Mouse (Mus musculus) kidney, adult 18-20 months (tissue): ENCODE results near the gene Nfatc3.

ENCODE experiments used
- DNase-seq: peaks from one replicate; pipeline ENCODE4 v3.0.0; 2021

Gene Nfatc3

DNA sequence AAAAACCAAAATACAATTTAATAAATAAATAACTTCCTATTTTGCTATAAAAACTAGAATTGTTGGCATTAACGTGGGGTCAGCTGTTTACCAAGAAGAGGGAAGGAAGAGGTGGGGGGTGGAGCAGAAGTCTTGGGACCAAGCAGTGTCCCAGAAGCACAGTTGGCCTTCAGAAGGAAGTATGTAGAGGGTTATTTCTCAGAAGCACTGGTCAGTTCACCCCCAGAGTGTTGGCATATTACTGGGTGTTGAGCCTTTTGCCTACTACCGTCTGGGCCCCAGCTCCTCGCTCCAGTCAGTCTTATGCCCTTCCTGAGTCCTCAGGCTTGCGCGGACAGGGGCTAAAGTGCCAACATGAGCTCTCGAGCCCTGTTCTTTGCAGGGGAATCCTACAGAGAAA, 90.4 kb downstream of the Nfatc3 start:
- no peak for DNase-seq

DNA sequence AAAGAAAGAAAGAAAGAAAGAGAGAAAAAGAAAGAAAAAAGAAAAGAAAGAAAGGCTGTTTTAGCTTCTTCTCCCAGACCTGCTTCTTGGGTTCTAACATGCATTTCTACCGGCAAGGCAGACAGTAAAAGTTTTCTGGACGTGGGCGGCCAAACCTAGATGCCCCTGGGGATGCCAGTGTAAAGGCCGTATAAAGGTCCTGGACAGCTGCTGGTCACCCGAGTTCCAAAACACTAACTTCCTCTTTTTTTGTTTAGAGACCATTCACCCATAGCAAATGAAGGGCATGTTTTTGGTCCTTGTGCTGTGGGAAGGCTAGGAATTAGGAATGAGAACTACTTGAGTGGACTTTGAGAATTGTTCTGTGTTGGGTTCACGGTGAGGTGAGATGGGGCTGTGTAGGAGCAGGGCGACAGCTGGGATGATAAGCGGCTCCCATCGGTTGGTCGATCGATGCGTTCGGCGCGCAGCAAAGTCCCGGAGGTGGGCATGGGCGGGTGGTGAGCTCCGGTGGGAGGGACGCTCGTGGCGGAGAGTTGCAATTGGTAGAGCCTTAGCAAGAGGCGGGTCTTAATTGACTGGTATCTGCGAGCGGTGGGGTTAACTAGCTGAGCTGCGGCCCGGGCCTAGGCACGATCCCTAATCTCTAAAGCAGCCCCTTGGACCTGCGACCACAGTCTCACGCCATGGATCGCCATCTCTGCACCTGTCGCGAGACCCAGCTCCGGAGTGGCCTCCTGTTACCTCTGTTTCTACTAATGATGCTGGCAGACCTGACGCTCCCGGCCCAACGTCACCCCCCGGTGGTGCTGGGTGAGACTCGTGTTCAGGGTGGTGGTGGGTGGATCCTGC, 91.4 kb downstream of the Nfatc3 start, which contains the start of gene Pla2g15:
Gene Pla2g15, plus strand, starts transcription at position 599 of the 852 bp plus-strand sequence.
- DNase-seq, result peak; percentile 91

DNA sequence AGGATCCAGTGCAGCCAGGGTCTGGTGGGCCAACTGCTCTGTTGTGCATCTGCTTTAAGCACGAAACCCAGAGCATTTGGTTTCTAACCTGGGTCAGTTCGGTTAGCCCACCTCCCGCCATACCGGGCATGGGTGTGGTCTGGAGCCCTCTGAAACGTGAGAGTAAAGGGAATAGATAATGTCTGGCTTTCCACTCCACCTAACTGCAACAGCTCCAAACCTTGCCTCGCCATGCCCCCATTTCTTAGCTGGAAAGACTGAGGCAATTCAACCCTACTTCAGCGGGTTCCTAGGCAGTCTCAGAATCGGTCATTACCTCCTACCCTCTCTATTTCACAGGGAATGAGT, 92.0 kb downstream of the Nfatc3 start:
- DNase-seq, result no peak

DNA sequence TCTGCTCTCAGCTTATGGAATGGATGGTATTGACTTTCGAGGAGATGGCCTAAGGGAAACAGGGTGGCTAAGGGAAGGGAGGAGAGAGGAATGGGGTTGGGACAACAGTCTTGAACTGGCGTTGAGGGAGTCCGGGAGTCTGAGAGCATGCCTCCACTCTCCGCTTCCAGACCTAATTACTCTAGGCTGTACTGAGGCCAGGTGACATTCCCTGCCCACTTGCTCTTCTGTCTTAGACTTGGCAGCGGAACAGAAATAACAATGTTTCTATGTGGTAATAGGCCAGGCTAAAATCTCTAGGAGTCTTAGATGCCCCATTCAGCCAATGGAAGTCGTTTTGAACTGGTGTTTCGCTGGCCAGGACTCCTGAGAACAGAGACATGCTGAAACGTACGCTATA, 92.4 kb downstream of the Nfatc3 start:
- DNase-seq, result no peak

DNA sequence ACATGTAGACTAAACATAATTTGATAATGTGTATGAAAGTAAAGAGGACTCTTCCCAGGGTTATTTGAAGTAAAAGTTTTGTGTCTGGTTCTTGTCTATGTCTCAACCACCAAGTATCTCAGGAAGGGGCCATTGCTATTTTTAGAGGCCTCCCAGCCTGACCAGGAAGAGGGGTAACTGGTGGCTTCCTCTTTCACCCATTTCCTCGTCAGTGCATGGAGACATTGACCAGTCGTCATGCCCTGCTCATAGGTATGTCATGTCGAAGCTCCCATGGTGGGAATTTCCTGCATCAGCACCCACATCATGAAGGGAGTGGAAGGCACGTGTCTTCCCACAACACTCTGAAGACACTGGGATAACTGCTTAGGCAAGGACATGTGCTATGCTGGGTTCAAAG, 94.2 kb downstream of the Nfatc3 start:
- no peak for DNase-seq

DNA sequence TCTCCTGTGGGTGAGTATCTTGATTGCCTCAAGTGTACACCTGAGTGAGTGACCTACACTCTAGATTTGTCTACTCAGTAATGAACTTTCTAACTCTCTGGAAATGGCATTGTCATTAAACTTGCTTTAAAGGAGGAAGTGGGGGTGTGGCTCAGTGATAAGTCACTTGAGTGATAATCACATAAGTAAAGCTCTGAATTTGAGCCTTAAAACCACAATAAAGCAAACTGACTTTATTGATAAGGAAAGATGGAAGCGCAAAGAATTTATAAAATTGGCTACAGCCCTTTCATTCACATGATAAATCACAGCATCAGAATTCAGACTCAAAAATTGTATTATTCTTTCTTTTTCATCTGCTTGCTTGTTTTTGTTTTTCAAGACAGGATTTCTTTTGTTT, 98.8 kb downstream of the Nfatc3 start:
- no peak for DNase-seq

DNA sequence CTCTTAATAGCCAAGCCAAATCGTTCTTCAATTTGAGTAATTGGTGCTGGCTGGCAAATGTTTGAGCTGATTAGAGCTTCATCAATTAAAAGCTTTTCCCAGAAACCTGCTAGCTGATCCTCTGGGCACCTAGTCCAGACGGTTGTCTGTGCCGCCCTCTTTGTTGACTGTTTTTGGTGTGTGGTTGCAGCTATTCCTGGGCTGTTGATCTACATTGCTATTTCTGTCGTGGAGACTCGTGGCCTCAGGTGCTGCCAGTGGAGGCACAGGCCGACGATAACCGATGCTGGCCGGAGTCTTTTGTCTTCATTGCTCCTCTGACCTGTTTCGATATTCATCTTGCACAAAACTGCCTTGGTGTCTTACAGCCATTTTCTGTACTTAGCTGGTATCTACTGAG, 99.7 kb downstream of the Nfatc3 start:
- DNase-seq, result no peak

DNA sequence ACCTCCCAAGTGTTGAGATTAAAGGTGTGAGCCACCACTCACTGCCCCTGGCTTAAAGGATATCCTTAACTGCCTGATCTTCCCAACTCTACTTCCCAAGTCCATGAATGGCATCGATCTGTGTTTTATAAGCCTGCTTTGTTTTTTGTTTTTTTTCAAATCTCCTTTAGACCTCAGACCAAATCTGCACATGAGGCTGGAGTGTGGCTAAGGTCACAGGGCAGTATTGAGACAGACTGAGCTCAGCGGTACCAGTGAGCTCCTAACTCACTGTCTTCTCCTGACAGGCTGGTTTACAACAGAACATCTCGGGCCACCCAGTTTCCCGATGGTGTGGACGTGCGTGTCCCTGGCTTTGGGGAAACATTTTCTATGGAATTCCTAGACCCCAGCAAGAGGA, 101.2 kb downstream of the Nfatc3 start:
- no peak for DNase-seq

DNA sequence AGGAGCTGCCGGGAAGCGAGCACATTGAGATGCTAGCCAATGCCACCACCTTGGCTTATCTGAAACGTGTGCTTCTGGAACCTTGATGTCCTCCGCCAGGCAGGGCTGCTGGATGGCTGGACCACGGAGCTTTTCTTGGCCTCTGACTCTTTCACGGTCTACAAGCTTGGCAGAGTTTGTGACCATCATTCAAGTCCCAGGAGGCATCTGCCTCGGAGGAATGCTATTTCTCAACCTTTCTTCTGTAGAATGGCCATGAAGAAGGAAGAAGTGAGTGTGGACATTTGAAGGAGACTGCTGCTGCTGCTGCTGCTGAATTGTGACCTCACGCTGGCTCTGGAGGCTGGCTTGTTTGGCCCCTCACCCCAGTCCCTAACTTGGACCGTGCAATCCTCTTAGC, 104.6 kb downstream of the Nfatc3 start:
- DNase-seq, result no peak

DNA sequence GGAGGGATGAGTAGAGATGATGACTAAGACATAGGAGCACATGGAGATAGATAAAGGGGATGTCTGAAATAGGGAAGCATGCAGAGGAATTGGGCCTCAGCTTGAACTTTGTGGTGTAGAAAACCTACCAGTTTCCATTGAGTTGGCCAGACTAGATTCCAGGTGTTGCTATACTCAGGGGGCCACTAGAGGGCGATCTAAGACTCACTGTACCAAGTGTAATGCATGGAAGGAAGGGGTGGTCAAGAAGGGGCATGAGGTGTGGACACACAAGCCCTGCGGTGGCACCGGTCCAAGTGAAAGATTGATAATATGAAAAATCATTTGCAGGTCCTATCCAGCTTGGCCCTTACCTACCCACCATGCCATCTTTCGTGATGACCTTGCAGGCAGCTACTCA, 106.8 kb downstream of the Nfatc3 start:
- peak; percentile 80 for DNase-seq

DNA sequence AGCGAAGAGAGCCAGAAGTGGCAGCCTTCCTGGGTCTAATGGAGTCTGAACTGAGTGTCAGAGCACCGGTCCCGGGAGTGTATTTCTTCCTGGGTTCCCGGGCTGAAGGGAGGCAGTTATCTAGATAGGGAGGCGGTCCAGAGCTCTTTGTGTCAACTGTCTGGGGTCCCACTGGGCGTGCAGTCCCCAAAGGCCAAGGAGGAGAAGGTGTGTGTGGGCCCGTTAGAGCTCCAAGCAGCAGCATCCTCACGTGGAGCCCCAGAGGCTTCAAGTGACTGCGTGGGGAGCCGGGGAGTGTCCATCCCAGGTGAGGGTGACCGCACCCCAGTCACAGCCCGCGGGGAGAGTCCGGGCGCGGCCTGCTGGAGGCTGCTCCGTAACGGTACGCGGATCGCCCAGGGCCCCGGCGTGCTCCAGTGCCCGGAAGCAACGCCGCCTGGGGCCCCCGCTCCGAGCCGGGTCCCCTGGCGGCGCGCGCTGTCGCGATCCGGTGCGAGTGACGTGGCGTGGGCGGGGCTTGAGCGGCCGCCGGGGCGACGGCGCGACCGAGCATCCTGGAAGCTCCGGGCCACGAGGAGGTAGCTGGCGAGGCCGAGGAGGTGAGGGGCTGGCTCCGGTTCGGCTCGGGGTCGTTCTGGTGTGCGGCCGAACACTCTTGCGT, 109.8 kb downstream of the Nfatc3 start, which contains the start of gene Slc7a6:
Gene Slc7a6, plus strand, starts transcription at position 502 of the 661 bp plus-strand sequence.
- DNase-seq, result peak; percentile 83

DNA sequence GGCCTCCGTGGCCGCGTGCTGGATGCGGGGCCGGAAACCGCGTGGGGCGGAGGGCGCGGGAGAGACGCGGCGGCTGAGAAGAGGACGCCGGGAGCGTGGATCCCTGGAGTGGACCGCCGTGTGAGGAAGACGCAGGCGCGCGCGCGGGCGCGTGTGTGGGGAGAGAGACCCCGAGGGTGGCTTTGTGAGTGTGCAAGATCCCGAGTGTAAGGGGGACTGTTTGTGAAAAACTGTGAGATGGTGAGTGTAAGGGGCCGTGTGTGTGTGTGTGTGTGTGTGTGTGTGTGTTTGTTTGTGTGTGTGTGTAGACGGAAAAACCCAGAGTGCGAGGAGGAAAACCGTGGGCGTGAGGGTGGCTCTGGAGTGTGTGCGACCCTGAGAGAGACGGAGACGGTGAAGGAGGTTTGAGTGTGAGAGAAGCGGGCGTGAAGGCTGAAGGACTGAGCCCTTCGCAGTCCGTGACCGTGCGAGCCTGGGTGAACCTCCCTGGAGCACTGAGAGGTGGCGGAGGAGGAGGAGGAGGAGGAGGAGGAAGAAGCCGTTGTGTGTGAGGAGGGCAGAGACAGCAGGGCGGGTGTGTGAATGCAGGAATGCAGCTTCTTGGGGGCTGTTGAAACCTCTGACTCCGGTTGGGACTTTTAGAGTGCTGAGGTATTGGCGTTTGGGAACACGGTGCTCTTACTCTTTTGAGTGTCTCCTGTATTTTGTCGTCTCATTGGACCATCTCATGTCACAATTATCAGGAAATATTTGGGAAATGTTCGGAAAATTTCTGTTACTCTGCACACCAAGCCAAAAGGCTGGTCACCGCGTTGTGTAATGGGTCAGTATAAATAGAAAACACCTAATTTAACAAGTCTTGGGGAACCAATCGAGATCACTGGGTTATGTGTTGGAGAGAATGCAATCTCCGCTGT, 110.6 kb downstream of the Nfatc3 start:
- DNase-seq, result peak; percentile 30

DNA sequence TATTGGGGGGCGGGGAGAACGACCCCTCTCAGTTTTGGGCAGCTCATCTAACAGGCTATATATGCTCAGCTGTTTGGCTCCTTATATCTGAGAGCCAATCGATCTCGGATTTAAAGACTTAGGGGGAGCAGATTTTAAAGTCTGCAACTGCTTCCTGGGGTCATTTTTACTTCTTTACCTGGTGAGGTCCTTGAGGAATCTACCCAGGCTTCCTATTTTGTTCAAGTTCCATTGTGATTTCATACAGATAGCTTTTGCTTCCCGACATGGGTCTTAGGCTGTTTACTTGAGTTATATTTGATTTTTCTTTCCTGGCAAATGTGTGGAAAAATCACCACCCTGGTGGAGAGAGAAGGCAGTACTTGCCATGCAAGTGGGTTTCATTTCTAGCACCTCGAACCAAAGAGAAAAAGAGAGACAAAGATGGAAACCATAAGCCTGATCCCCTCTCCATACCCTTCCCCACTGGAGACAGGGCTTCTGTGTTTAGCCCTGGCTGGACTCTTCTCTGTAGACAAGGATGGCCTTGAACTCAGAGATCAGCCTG, 111.4 kb downstream of the Nfatc3 start:
- no peak for DNase-seq

DNA sequence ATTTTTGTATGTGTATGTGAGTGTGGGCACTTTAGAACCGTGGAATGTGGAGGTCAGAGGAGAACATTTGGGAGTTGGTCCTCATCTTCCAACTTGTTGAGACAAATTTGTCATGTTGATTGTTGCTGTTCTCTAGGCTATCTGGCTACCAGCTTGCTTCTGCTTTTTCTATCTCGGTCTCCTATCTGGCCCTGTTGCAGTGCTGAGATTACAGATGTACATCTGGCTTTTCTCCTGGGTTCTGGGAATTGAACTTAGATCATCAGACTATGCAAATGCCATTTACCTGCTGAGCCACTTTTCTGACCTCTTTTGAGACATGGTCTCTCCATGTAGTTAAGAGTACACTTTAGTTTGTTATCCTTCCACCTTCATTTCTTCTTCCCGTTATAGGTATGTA, 114.9 kb downstream of the Nfatc3 start:
- no peak for DNase-seq

DNA sequence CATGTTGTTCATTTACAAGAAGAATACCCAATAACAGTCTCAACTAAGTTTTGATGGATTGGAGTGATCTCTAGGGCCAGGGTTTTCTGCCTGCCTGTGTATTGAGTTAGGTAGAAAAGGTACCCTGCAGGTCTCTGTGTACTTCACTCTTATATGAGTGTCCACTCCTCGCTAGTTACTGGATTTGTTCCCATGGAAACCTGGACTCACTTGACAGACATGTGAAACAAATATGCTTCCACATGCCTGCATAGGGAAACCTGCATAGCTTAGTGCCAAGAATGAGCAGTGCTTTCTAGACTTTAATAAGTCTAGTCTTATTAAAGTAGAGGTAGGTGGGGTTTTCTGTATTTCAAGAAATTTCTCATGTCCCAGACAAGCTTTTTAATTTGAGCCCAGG, 118.3 kb downstream of the Nfatc3 start:
- DNase-seq, result no peak

DNA sequence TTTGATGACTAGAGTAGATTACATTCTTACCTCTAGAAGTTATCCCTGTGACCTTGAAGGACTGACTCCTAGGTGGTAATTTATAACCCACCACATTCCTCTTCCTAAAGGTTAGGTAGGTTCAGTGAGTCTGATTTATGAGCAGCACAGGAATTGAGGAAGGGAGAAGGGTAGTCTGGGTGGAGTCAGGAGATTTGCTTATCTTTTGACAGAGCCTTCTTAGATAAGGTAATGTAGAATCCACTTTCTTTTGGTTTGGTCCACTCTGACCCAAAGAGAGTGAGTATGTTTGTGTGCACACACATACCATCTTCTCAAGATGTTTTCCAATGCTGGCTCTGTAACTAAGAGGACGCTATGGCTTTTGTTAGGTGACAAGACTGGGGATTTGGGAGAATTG, 119.0 kb downstream of the Nfatc3 start:
- DNase-seq, result no peak

DNA sequence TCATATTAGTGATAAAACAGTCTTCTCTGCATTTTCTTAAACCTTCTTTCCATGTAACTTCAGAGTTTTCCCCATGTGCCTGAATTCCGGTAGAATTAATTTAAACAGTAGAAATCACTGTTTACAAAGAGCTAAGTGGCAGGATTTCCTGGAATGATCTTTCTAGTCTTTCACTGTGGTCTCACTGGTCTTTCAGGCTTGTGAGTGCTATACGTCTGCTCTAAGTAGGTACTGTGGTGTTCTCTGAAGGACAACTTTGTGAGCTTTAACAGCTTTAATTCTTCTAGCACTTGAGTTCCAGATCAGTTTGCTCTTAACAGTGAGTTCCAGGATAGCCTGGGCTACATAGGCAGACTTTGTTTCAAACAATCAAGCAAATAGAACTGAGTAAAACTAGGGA, 119.8 kb downstream of the Nfatc3 start:
- no peak for DNase-seq
